9 mouse cellular contexts compared by ENCODE assay signal in the genomic region with DNA sequence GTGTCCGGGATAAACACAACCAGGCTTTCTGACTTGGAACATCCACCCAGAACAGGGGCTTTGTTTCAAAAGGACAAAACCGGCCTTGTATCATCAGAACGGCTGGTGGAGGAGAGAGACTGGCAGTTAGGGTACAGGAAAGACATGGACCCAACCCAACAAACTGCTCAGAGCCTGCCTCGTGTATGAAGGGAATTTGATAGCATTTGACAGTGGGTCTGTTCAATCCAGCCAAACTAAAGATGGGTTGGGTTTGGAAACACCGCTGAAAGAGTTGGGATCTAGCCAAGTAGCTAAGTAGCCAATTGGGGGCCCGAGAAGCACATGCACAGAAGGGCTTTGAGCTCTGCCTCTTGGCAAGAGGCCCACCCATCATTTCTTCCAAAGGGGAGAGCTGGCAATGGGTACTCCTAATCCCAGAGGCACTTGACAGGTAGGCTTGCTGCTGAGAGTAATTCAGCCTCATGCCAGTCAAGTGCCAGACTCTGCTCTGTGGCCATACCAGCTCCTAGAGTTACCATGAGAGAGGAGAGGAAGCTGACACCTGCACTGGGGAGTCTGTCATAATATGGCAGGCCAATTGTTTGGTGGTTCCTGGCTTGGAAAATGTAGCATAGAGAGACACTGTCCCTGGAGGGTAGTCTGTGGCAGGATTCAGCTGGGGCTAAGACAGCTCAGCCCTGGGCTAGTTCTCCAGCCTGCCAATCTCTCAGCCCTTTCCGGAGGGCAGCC.
DNase-seq lines count a peak whose midpoint lies in the region; ATAC-seq lines count a peak whose summit lies in the region.
"Had no signal": no experiment of that assay in that cellular context is flagged by ENCODE, and none has a peak within 500 bp of the region (broad histone marks: within the 10 kb centered on the region; RNA-seq: fewer than 3 reads in every experiment).

No protein-coding gene starts in this region.

- H3K9ac ChIP-seq in embryonic facial prominence, embryonic 12.5 days: no peak overlapping the region

- no peak overlapping the region for H3K4me3 ChIP-seq in embryonic facial prominence, embryonic 12.5 days
- no peak overlapping the region for H3K4me3 ChIP-seq in embryonic facial prominence, embryonic 10.5 days
- H3K4me3 ChIP-seq: heart, adult 2 months had no signal

- H3K4me2 ChIP-seq in embryonic facial prominence, embryonic 12.5 days (replicated peaks): no peak overlapping the region

- H3K27me3 ChIP-seq in embryonic facial prominence, embryonic 12.5 days: no peaks in the 10 kb centered on the region
- H3K27me3 ChIP-seq in embryonic facial prominence, embryonic 10.5 days (replicated peaks; ENCODE audit: low read depth, poor library complexity, severe bottlenecking): no peaks in the 10 kb centered on the region

- WGBS in embryonic facial prominence, embryonic 12.5 days: 38% methylated on average over 7 of the region's 7 CpGs
- 62% methylated on average over 7 of the region's 7 CpGs for WGBS in embryonic facial prominence, embryonic 10.5 days

- peak overlapping the region; percentile 55; the same call in 1 of the 2 replicates for H3K27ac ChIP-seq in embryonic facial prominence, embryonic 12.5 days
- no peak overlapping the region for H3K27ac ChIP-seq in embryonic facial prominence, embryonic 10.5 days (replicated peaks)
- H3K27ac ChIP-seq: heart, adult 2 months had no signal

- peak; percentile 74 for ATAC-seq in embryonic facial prominence, embryonic 12.5 days (ENCODE audit: insufficient number of reproducible peaks, insufficient read depth, low FRiP score, low TSS enrichment)

- H3K4me1 ChIP-seq in embryonic facial prominence, embryonic 12.5 days: 0 out of 2 replicates have a peak, but pooled peaks cover 8% of the 10 kb centered on the region
- H3K4me1 ChIP-seq in embryonic facial prominence, embryonic 10.5 days: peaks cover 5% of the 10 kb centered on the region; the same call in 1 of the 2 replicates

- H3K9me3 ChIP-seq in embryonic facial prominence, embryonic 12.5 days: no peaks in the 10 kb centered on the region
- H3K9me3 ChIP-seq in embryonic facial prominence, embryonic 10.5 days: no peaks in the 10 kb centered on the region

- DNase-seq in embryonic facial prominence, embryonic 10.5 days (ENCODE audit: low spot score): no peak
- DNase-seq in right cerebral cortex, adult 18-20 months: peak; percentile 34
- DNase-seq in right cerebral cortex, adult 2 months (ENCODE audit: low spot score in 2 of 2): no peak
- DNase-seq in layer of hippocampus, postnatal 36 days: peak; percentile 24
- peak; percentile 61 for DNase-seq in telencephalon, adult 2 months (ENCODE audit: low read depth, low spot score)
- DNase-seq in adrenal gland, postnatal 25 days: no peak
- DNase-seq in ovary, adult 18-20 months (ENCODE audit: low spot score): no peak

- no peaks in the 10 kb centered on the region for H3K36me3 ChIP-seq in embryonic facial prominence, embryonic 12.5 days
- no peaks in the 10 kb centered on the region for H3K36me3 ChIP-seq in embryonic facial prominence, embryonic 10.5 days (replicated peaks)

Comparison
In these comparisons a context has a peak if more than half of its experiments do, and no peak if none do; other contexts are left out.
1. DNase-seq: peak in right cerebral cortex, adult 18-20 months (single experiment), layer of hippocampus, postnatal 36 days (2 of 2) and telencephalon, adult 2 months (single experiment); none in embryonic facial prominence, embryonic 10.5 days (single experiment), right cerebral cortex, adult 2 months (0 of 2), adrenal gland, postnatal 25 days (single experiment) and ovary, adult 18-20 months (single experiment).